ENCODE assay signal across 29 mouse cellular contexts in genomic region chr16:50696052-50696451, GRCm38 (mm10).
"Had no signal": no experiment of that assay in that cellular context is flagged by ENCODE, and none has a peak within 500 bp of the region (broad histone marks: within the 10 kb centered on the region; RNA-seq: fewer than 3 reads in every experiment).

No protein-coding gene starts in this region.

- H3K4me2 ChIP-seq: limb, embryonic 12.5 days; limb, embryonic 13.5 days; limb, embryonic 15.5 days; liver, embryonic 11.5 days; liver, embryonic 12.5 days; liver, embryonic 13.5 days; liver, embryonic 15.5 days; lung, embryonic 14.5 days; lung, embryonic 15.5 days; midbrain, embryonic 11.5 days; midbrain, embryonic 12.5 days; midbrain, embryonic 13.5 days; midbrain, embryonic 15.5 days; neural tube, embryonic 12.5 days had no signal

- H3K27me3 ChIP-seq: limb, embryonic 12.5 days; limb, embryonic 13.5 days; limb, embryonic 15.5 days; liver, embryonic 12.5 days; liver, embryonic 13.5 days; liver, embryonic 15.5 days; lung, embryonic 15.5 days; midbrain, embryonic 12.5 days; midbrain, embryonic 13.5 days; midbrain, embryonic 15.5 days; neural tube, embryonic 12.5 days had no signal

- H3K9me3 ChIP-seq: limb, embryonic 10.5 days; limb, embryonic 12.5 days; limb, embryonic 13.5 days; limb, embryonic 15.5 days; liver, embryonic 12.5 days; liver, embryonic 13.5 days; liver, embryonic 15.5 days; lung, embryonic 15.5 days; midbrain, embryonic 10.5 days; midbrain, embryonic 12.5 days; midbrain, embryonic 13.5 days; midbrain, embryonic 15.5 days; neural tube, embryonic 12.5 days had no signal

- H3K9ac ChIP-seq: limb, embryonic 12.5 days; limb, embryonic 13.5 days; limb, embryonic 15.5 days; liver, embryonic 12.5 days; liver, embryonic 13.5 days; liver, embryonic 14.5 days; liver, embryonic 15.5 days; liver, postnatal 0 days; lung, embryonic 14.5 days; lung, embryonic 15.5 days; midbrain, embryonic 12.5 days; midbrain, embryonic 13.5 days; midbrain, embryonic 15.5 days; neural tube, embryonic 12.5 days had no signal

- H3K4me3 ChIP-seq: limb, embryonic 10.5 days; limb, embryonic 12.5 days; limb, embryonic 13.5 days; limb, embryonic 15.5 days; liver, embryonic 12.5 days; liver, embryonic 13.5 days; liver, embryonic 15.5 days; lung, embryonic 15.5 days; megakaryocyte, embryonic 14.5 days; midbrain, embryonic 10.5 days; midbrain, embryonic 12.5 days; midbrain, embryonic 13.5 days; midbrain, embryonic 15.5 days; myocyte; neural tube, embryonic 12.5 days had no signal

- H3K27ac ChIP-seq: limb, embryonic 10.5 days; limb, embryonic 12.5 days; limb, embryonic 13.5 days; limb, embryonic 15.5 days; liver, embryonic 12.5 days; liver, embryonic 13.5 days; liver, embryonic 14.5 days; liver, embryonic 15.5 days; lung, embryonic 15.5 days; macrophage; midbrain, embryonic 10.5 days; midbrain, embryonic 12.5 days; midbrain, embryonic 13.5 days; midbrain, embryonic 15.5 days; neural tube, embryonic 12.5 days had no signal

- H3K36me3 ChIP-seq: limb, embryonic 10.5 days; limb, embryonic 12.5 days; limb, embryonic 13.5 days; limb, embryonic 15.5 days; liver, embryonic 12.5 days; liver, embryonic 13.5 days; liver, embryonic 15.5 days; lung, embryonic 15.5 days; midbrain, embryonic 10.5 days; midbrain, embryonic 12.5 days; midbrain, embryonic 13.5 days; midbrain, embryonic 15.5 days; neural tube, embryonic 12.5 days had no signal

- DNase-seq: left cerebral cortex, postnatal 4 days; liver; liver, embryonic 13.5 days; liver, postnatal 0 days; lung, adult 18-20 months; lung, adult 2 months; lung, embryonic 14.5 days; lung, postnatal 10 days; lung, postnatal 14 days; lung, postnatal 4 days; midbrain, embryonic 14.5 days had no signal

- H3K4me1 ChIP-seq: limb, embryonic 15.5 days; liver, embryonic 12.5 days; liver, embryonic 13.5 days; liver, embryonic 15.5 days; midbrain, embryonic 10.5 days; midbrain, embryonic 12.5 days; midbrain, embryonic 13.5 days; midbrain, embryonic 15.5 days; neural tube, embryonic 12.5 days had no signal
